Mouse (Mus musculus) stomach, postnatal 0 days (tissue): Measurements from ENCODE around the gene Meis1.

Source experiments
- CTCF ChIP-seq: IDR thresholded peaks from 2 replicates; pipeline ENCODE4 v1.5.1; 2016; ENCODE audit warnings: antibody characterized with exemption, low read depth, mild to moderate bottlenecking, moderate library complexity
- EP300 ChIP-seq: optimal IDR thresholded peaks from 2 replicates; pipeline ENCODE3; 2016; ENCODE audit warnings: antibody characterized with exemption

- TF ChIP-seq CTCF (no peak), EP300 (no peak)
Observed at GRCm38 (mm10) chr11:18953892-18954291, 64.9 kb downstream of the Meis1 start.
